Mouse (Mus musculus) T-cell, adult 2 months (primary cell): ENCODE measurements around the gene Dhdds.

ENCODE experiments used
- DNase-seq: peaks from one replicate; pipeline ENCODE4 v3.0.0; 2022; ENCODE audit warnings: low spot score

Gene Dhdds

DNA sequence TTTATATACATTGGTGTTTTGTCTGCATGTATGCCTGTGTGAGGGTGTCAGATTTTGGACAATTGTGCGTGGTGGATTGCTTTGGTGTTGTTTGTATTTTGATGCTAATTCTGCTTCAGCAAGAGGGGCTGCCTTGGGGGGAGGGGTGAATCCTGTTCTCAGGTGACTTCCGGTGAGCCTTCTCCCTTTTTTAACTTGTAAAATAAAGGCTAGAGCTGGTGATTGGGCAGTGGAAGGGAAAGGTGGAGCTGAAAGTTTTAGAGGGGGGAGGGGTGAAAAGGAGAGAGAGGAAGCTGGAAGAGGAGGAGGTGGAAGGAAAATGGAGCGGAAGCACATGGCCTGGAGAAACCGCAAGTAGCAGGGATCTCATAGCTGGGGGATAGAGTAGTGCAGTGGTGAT lies 44.4 kb downstream of the Dhdds start:
- DNase-seq, result no peak

- DNase-seq, result no peak
These were observed 54.0 kb downstream of the Dhdds start for GRCm38 (mm10) chr4:133946736-133947135.

GRCm38 (mm10) chr4:133943791-133944190 lies 56.9 kb downstream of the Dhdds start:
- no peak for DNase-seq

DNA sequence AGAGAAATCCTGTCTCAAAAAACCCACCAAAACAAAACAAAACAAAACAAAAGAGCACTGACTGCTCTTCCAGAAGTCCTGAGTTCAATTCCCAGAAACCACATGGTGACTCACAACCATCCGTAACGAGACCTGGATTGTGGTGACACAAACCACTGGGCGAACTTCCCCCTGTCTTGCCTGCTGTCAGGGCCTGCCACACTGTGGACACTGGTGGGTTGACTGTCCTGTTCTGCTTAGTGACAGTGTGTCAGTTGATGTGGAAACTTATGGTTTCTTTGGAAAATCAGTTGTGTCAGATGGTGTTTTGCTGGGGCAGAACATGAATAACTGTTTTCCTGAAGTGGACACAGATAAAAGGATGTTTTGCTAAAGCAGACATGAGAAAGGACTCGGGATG lies 58.0 kb downstream of the Dhdds start:
- no peak for DNase-seq

- DNase-seq, result no peak
These were observed 59.1 kb downstream of the Dhdds start for GRCm38 (mm10) chr4:133941576-133941975.

DNA sequence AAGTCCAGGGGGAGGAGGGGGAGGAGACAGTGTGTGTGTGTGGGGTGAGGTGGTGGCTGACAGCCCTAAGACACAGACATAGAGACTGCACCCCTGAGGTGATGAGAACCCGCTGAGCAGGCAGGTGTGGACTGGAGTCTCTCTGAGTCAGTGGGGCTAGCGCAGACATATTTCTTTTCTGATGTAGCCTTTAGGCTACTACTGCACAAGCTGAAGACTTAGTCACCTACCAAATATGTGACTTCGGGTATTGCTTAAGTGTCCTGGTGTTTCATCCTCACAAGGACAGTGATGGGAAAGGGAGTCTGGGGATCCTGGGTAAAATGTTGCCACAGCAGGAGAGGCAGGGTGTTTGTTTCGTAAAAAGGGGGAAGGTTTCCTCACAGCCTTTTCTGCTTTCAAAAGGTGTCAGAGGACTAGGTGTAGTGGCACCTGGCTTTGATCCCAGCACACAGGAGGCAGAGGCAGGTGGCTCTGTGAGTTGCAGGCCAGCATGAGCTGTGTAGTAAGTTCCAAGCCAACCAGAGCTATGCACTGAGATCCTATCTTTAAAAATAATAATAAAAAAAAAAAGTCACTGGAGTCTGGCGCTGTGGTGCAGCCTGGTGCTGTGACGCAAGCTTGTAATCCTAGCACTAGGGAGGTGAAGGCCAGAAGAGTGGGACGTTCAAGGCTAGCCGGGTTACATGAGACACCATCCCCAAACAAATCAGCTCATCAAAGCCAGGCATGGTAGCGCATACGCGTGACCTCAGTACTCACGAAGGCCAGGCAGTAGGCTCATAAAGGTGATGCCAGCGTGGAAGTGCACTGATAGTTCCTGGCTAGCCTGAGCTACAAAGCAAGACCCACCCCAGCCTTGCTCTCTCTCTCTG lies 60.1 kb downstream of the Dhdds start:
- DNase-seq, result no peak

DNA sequence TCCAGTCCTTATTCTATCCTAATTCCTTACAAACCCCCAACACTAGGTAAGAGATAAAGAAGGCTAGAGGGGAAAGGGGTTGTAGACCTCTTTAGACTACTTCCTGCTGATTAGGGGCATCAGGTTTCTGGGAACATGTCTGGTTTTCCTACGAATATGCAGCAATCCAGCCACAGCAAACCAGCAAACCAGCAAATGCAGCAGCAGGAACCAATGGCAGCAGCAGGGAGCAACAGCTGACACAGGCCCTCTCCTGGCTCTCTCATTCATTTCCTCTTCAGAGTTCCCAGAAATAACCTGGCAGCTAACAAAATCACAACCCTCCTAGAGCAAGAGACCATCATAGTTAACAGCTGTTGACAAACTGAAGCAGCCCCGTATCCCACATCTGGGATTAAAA lies 62.6 kb downstream of the Dhdds start:
- DNase-seq, result no peak

GRCm38 (mm10) chr4:133931785-133932184 lies 68.9 kb downstream of the Dhdds start:
- no peak for DNase-seq

DNA sequence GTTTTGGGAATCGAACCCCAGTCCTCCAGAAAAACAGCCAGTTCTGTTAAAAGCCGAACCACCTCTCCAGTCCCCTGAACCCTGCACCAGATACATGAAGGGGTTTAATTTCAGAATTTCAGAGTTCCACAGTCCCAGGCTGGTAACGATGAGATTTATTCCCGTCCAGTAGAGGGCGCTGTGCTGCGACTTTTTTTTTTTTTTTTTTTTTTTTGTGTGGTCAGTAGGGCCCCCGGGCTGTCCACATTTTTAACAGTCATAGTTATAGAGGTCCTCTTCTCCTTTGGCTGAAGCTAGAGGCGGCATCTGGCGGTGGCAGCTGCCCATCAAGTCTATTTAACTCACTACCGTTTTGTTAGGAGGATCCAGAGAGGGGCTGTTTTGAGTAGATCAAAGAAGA lies 69.4 kb downstream of the Dhdds start:
- no peak for DNase-seq

DNA sequence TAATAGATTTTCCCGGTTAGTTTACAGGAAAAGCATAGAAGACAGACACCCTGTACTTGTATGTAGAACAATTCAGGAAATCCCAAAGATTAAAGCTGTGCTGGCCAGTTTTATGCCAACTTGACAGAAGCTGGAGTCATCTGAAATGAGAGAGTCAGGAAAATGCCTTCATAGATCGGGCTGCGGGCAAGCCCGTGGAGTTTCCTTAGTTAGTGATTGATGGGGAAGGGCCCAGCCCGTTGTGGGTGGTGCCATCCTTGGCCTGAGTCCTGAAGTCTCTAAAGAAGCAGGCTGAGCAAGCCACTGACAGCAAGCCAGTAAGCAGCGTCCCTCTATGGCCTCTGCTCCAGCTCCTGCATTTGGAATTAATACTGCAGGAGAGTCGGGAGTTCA lies 71.4 kb downstream of the Dhdds start:
- DNase-seq, result no peak

GRCm38 (mm10) chr4:133928576-133929277 lies 72.0 kb downstream of the Dhdds start:
- DNase-seq, result no peak

GRCm38 (mm10) chr4:133925204-133925603 lies 75.5 kb downstream of the Dhdds start:
- no peak for DNase-seq

DNA sequence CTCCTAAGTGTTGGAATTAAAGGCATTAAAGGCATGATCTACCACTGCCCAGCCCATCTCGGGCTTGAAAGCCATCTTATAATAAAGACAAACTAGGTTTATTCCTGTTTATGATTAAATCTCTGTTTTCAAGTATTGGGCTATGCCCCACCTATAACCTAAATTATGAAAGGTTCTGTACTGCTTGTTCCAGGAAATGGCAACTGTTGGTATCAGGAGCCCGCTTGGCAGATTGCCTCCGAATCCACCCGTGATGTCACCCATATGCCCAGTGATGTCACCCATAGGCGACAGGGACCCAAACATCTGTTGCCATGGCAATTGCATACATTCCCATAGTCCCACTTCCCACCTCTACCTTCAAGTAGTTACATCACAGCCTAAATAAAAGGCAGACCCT lies 77.0 kb downstream of the Dhdds start:
- no peak for DNase-seq
